17 mouse cellular contexts compared by ENCODE assay signal in genomic region chr8:109817933-109818332, GRCm38 (mm10). TPM values are rescaled to one million over a fixed set of nuclear protein-coding genes. Genes with fewer than 3 reads are reported as not detected.
DNase-seq lines count a peak whose midpoint lies in the region; ATAC-seq lines count a peak whose summit lies in the region.
"Had no signal": no experiment of that assay in that cellular context is flagged by ENCODE, and none has a peak within 500 bp of the region (broad histone marks: within the 10 kb centered on the region; RNA-seq: fewer than 3 reads in every experiment).

No protein-coding gene starts in this region.

- H3K9ac ChIP-seq in heart, embryonic 15.5 days = no peak overlapping the region
- H3K9ac ChIP-seq in lung, embryonic 16.5 days (ENCODE audit: low read length) = no peak overlapping the region
- H3K9ac ChIP-seq: forebrain, postnatal 0 days; hindbrain, embryonic 13.5 days; lung, embryonic 15.5 days; stomach, embryonic 15.5 days had no signal

- H3K4me1 ChIP-seq in heart, embryonic 15.5 days (replicated peaks) = peaks cover 11% of the 10 kb centered on the region
- peaks cover 7% of the 10 kb centered on the region; the same call in 1 of the 2 replicates for H3K4me1 ChIP-seq in heart, embryonic 10.5 days
- H3K4me1 ChIP-seq in lung, embryonic 16.5 days (replicated peaks; ENCODE audit: control insufficient read depth, insufficient read depth, low read length) = peaks cover 8% of the 10 kb centered on the region; the same call in 1 of the 2 replicates
- H3K4me1 ChIP-seq in brown adipose tissue, adult 24 weeks (ENCODE audit: control insufficient read depth, insufficient read depth, insufficient read length, low read length) = peaks cover 8% of the 10 kb centered on the region
- H3K4me1 ChIP-seq: stomach, embryonic 15.5 days had no signal

- no peaks in the 10 kb centered on the region for H3K27me3 ChIP-seq in heart, embryonic 15.5 days
- H3K27me3 ChIP-seq in heart, embryonic 10.5 days (ENCODE audit: insufficient read depth, poor library complexity, severe bottlenecking) = no peaks in the 10 kb centered on the region
- H3K27me3 ChIP-seq in lung, embryonic 16.5 days (ENCODE audit: control insufficient read depth, insufficient read depth, low read depth, low read length) = no peaks in the 10 kb centered on the region
- H3K27me3 ChIP-seq: hindbrain, embryonic 13.5 days; lung, embryonic 15.5 days; stomach, embryonic 15.5 days had no signal

- ATAC-seq in heart, embryonic 15.5 days (replicated peaks; ENCODE audit: insufficient number of reproducible peaks, insufficient read depth, low FRiP score, low read depth) = no peak
- no peak for ATAC-seq in lung, embryonic 16.5 days (ENCODE audit: low read depth)
- ATAC-seq: forebrain, postnatal 0 days had no signal

- no peaks in the 10 kb centered on the region for H3K9me3 ChIP-seq in heart, embryonic 15.5 days (replicated peaks)
- no peaks in the 10 kb centered on the region for H3K9me3 ChIP-seq in heart, embryonic 10.5 days
- H3K9me3 ChIP-seq in lung, embryonic 16.5 days (ENCODE audit: control insufficient read depth, low read length) = no peaks in the 10 kb centered on the region
- H3K9me3 ChIP-seq: hindbrain, embryonic 13.5 days; lung, embryonic 15.5 days; stomach, embryonic 15.5 days had no signal

- H3K4me2 ChIP-seq in heart, embryonic 15.5 days = no peak overlapping the region
- no peak overlapping the region for H3K4me2 ChIP-seq in lung, embryonic 16.5 days (ENCODE audit: low read depth, low read length)
- H3K4me2 ChIP-seq: hindbrain, embryonic 13.5 days; liver, embryonic 11.5 days; lung, embryonic 15.5 days; stomach, embryonic 15.5 days had no signal

- no peaks in the 10 kb centered on the region for H3K36me3 ChIP-seq in heart, embryonic 15.5 days
- peaks cover 5% of the 10 kb centered on the region; the same call in 1 of the 2 replicates for H3K36me3 ChIP-seq in heart, embryonic 10.5 days
- 0 out of 2 replicates have a peak, but pooled peaks cover 3% of the 10 kb centered on the region for H3K36me3 ChIP-seq in lung, embryonic 16.5 days (ENCODE audit: control insufficient read depth, insufficient read depth, low read length)
- no peaks in the 10 kb centered on the region for H3K36me3 ChIP-seq in macrophage (ENCODE audit: inconsistent target)
- H3K36me3 ChIP-seq: hindbrain, embryonic 13.5 days; lung, embryonic 15.5 days had no signal

- peaks cover 100% of the 10 kb centered on the region for H3K79me2 ChIP-seq in macrophage (ENCODE audit: inconsistent target)

- DNase-seq in heart, embryonic 10.5 days (ENCODE audit: low spot score) = no peak
- no peak for DNase-seq in lung, postnatal 14 days
- no peak for DNase-seq in ovary, postnatal 10 days (ENCODE audit: low spot score)
- DNase-seq: adrenal gland, postnatal 36 days; cerebellum, postnatal 14 days; forebrain, postnatal 0 days; gastrocnemius, postnatal 36 days; kidney, adult 18-20 months; thymus, postnatal 14 days had no signal

- WGBS in heart, embryonic 15.5 days = 14% methylated on average over 1 of the region's 1 CpGs
- 52% methylated on average over 1 of the region's 1 CpGs for WGBS in heart, embryonic 10.5 days
- 24% methylated on average over 1 of the region's 1 CpGs for WGBS in lung, embryonic 16.5 days
- 11% methylated on average over 1 of the region's 1 CpGs for WGBS in macrophage (ENCODE audit: missing documents)

- no peak overlapping the region for H3K4me3 ChIP-seq in heart, embryonic 15.5 days
- H3K4me3 ChIP-seq in heart, embryonic 10.5 days = no peak overlapping the region
- no peak overlapping the region for H3K4me3 ChIP-seq in lung, embryonic 16.5 days (ENCODE audit: low read length)
- no peak overlapping the region for H3K4me3 ChIP-seq in brown adipose tissue, adult 24 weeks (ENCODE audit: insufficient read depth, low read depth, low read length)
- no peak overlapping the region for H3K4me3 ChIP-seq in macrophage (ENCODE audit: inconsistent target)
- H3K4me3 ChIP-seq: hindbrain, embryonic 13.5 days; lung, embryonic 15.5 days; stomach, embryonic 15.5 days had no signal

- peak overlapping the region; percentile 55 for H3K27ac ChIP-seq in heart, embryonic 15.5 days
- no peak overlapping the region for H3K27ac ChIP-seq in heart, embryonic 10.5 days
- peak overlapping the region; percentile 6; the same call in 1 of the 2 replicates for H3K27ac ChIP-seq in lung, embryonic 16.5 days (ENCODE audit: low read length)
- H3K27ac ChIP-seq in brown adipose tissue, adult 24 weeks (replicated peaks; ENCODE audit: low read depth, low read length) = peak overlapping the region; percentile 70
- H3K27ac ChIP-seq in macrophage = peak overlapping the region; percentile 65
- H3K27ac ChIP-seq: hindbrain, embryonic 13.5 days; lung, embryonic 15.5 days; stomach, embryonic 15.5 days had no signal

RNA-seq across cellular contexts. Expression of gene Ap1g1, which starts 39.6 kb away (rescaled TPM):
- 24.7 and 31.3 TPM in 2 replicates for polyA plus RNA-seq in heart, embryonic 15.5 days (2015; fragmentation: Nextera tagmentation; extraction: Ambion mirVana)
- polyA plus RNA-seq in heart, embryonic 10.5 days (2016; fragmentation: Nextera tagmentation; extraction: Ambion mirVana) = 38.9 and 43.3 TPM in 2 replicates
- 41.8 and 46.6 TPM in 2 replicates for polyA plus RNA-seq in lung, embryonic 16.5 days (2015; fragmentation: Nextera tagmentation; extraction: Ambion mirVana)
- 44.4 and 68.3 TPM in 2 replicates for polyA plus RNA-seq in brown adipose tissue, adult 24 weeks (2012; ENCODE audit: insufficient read depth, insufficient read length, missing spikeins)
- total RNA-seq in macrophage (2018; cell fraction: chromatin; rRNA removed) = 100 to 1,000 TPM; 113 to 268 (median 199) TPM
- total RNA-seq in macrophage (2018; cell fraction: cytosol; rRNA removed) = 100 to 1,000 TPM in 5 of 26 experiments, 10 to 100 TPM in 21; 65.8 to 114 (median 89.7) TPM
- total RNA-seq in macrophage (2018; cell fraction: nucleus; rRNA removed) = 100 to 1,000 TPM in 22 of 26 experiments, 10 to 100 TPM in 4; 80.4 to 184 (median 129) TPM
- 80.1 to 112 TPM (median 80.8 TPM) in 3 replicates for polyA plus RNA-seq in macrophage (2018)

RNA-seq across cellular contexts. Expression of gene Phlpp2, which starts 50.4 kb away (rescaled TPM):
- 1.5 and 1.9 TPM in 2 replicates for polyA plus RNA-seq in heart, embryonic 15.5 days (2015; fragmentation: Nextera tagmentation; extraction: Ambion mirVana)
- polyA plus RNA-seq in heart, embryonic 10.5 days (2016; fragmentation: Nextera tagmentation; extraction: Ambion mirVana) = 1.6 and 2.2 TPM in 2 replicates
- polyA plus RNA-seq in lung, embryonic 16.5 days (2015; fragmentation: Nextera tagmentation; extraction: Ambion mirVana) = 2.2 and 2.7 TPM in 2 replicates
- polyA plus RNA-seq in brown adipose tissue, adult 24 weeks (2012; ENCODE audit: insufficient read depth, insufficient read length, missing spikeins) = 2.3 and 2.4 TPM in 2 replicates
- total RNA-seq in macrophage (2018; cell fraction: chromatin; rRNA removed) = 10 to 100 TPM in 24 of 26 experiments, 1 to 10 TPM in 2; 6.4 to 69.4 (median 17.8) TPM
- 1 to 10 TPM; 2.0 to 7.6 (median 3.8) TPM for total RNA-seq in macrophage (2018; cell fraction: cytosol; rRNA removed)
- 10 to 100 TPM in 15 of 26 experiments, 1 to 10 TPM in 11; 5.8 to 52.6 (median 10.7) TPM for total RNA-seq in macrophage (2018; cell fraction: nucleus; rRNA removed)
- polyA plus RNA-seq in macrophage (2018) = 2.0 to 3.3 TPM (median 2.8 TPM) in 3 replicates
